Mouse (Mus musculus): ENCODE results near the gene Olfr681. TPM values are rescaled to one million over a fixed set of nuclear protein-coding genes. Genes with fewer than 3 reads are reported as not detected.
"Not testable (repeated sequence)": the region's sequence is repeated elsewhere in the genome, so short reads cannot be mapped to it uniquely, and the experiment has no call there.

The Olfr681 gene
- not detected in 2 replicates for polyA plus RNA-seq (2015; fragmentation: Nextera tagmentation; extraction: Ambion mirVana)

GRCm38 (mm10) chr7:105116536-105116935 lies at the start of gene Olfr681:
TSS of gene Olfr681 (plus strand) at chr7:105116836.
- H3K9ac ChIP-seq: no peak within 1 kb of the TSS
- H3K27me3 ChIP-seq (replicated peaks): no peaks in the 10 kb centered on the region
- no peaks in the 10 kb centered on the region for H3K4me1 ChIP-seq (replicated peaks)
- H3K27ac ChIP-seq: no peak within 1 kb of the TSS
- H3K36me3 ChIP-seq: no peaks in the 10 kb centered on the region
- no peak for ATAC-seq
- H3K4me2 ChIP-seq (replicated peaks): no peak within 1 kb of the TSS
- H3K9me3 ChIP-seq: no peaks in the 10 kb centered on the region
- H3K4me3 ChIP-seq (replicated peaks): no peak within 1 kb of the TSS

- Histone ChIP-seq H3K4me1 (replicated peaks) (no peaks in the 10 kb centered on the region), H3K4me3 (replicated peaks) (no peak within 1 kb of the TSS), H3K9me3 (no peaks in the 10 kb centered on the region), H3K27me3 (replicated peaks) (no peaks in the 10 kb centered on the region), H3K27ac (no peak within 1 kb of the TSS), H3K36me3 (no peaks in the 10 kb centered on the region), H3K9ac (no peak within 1 kb of the TSS), H3K4me2 (replicated peaks) (no peak within 1 kb of the TSS)
- 45% methylated on average over 1 of the region's 1 CpGs for WGBS
- no peak for ATAC-seq
These were observed 35.7 kb upstream of the Olfr681 start, which contains the start of gene Olfr679 for GRCm38 (mm10) chr7:105080905-105081304. TSS of gene Olfr679 (plus strand) at chr7:105081205.

GRCm38 (mm10) chr7:105092717-105093116 lies 23.9 kb upstream of the Olfr681 start, which contains the start of gene Olfr680-ps1:
TSS of gene Olfr680-ps1 (minus strand) at chr7:105092817.
- H3K9ac ChIP-seq; H3K4me3 ChIP-seq (replicated peaks); H3K27me3 ChIP-seq (replicated peaks); H3K27ac ChIP-seq; ATAC-seq; H3K9me3 ChIP-seq; H3K4me1 ChIP-seq (replicated peaks); H3K4me2 ChIP-seq (replicated peaks); H3K36me3 ChIP-seq: not testable (repeated sequence)

- 61% methylated on average over 2 of the region's 2 CpGs for WGBS
- Histone ChIP-seq H3K9me3 (no peaks in the 10 kb centered on the region), H3K9ac (no peak overlapping the region), H3K27me3 (replicated peaks) (no peaks in the 10 kb centered on the region), H3K4me1 (replicated peaks) (no peaks in the 10 kb centered on the region), H3K36me3 (no peaks in the 10 kb centered on the region), H3K4me3 (replicated peaks) (no peak overlapping the region), H3K27ac (no peak overlapping the region), H3K4me2 (replicated peaks) (no peak overlapping the region)
- ATAC-seq: no peak
These were observed 24.6 kb downstream of the Olfr681 start for GRCm38 (mm10) chr7:105141275-105141674.

GRCm38 (mm10) chr7:105146912-105147311 lies 30.3 kb downstream of the Olfr681 start, which contains the start of gene Olfr683:
TSS of gene Olfr683 (minus strand) at chr7:105147012.
- WGBS: 69% methylated on average over 1 of the region's 1 CpGs

GRCm38 (mm10) chr7:105163553-105163952 lies 46.9 kb downstream of the Olfr681 start, which contains the start of gene Olfr684:
TSS of gene Olfr684 (minus strand) at chr7:105163653.
- H3K27ac ChIP-seq: no peak within 1 kb of the TSS
- no peaks in the 10 kb centered on the region for H3K4me1 ChIP-seq (replicated peaks)
- no peaks in the 10 kb centered on the region for H3K9me3 ChIP-seq
- H3K4me2 ChIP-seq (replicated peaks): no peak within 1 kb of the TSS
- H3K4me3 ChIP-seq (replicated peaks): no peak within 1 kb of the TSS
- no peak for ATAC-seq
- H3K27me3 ChIP-seq (replicated peaks): no peaks in the 10 kb centered on the region
- H3K9ac ChIP-seq: no peak within 1 kb of the TSS
- H3K36me3 ChIP-seq: no peaks in the 10 kb centered on the region
- 76% methylated on average over 1 of the region's 1 CpGs for WGBS

More at GRCm38 (mm10) chr7:105146912-105147311, 30.3 kb downstream of the Olfr681 start, which contains the start of gene Olfr683:
- H3K4me1 ChIP-seq (replicated peaks): no peaks in the 10 kb centered on the region
- H3K36me3 ChIP-seq: no peaks in the 10 kb centered on the region
- no peaks in the 10 kb centered on the region for H3K27me3 ChIP-seq (replicated peaks)
- ATAC-seq: no peak
- H3K4me3 ChIP-seq (replicated peaks): no peak within 1 kb of the TSS
- H3K9ac ChIP-seq: no peak within 1 kb of the TSS
- no peak within 1 kb of the TSS for H3K4me2 ChIP-seq (replicated peaks)
- no peak within 1 kb of the TSS for H3K27ac ChIP-seq
- no peaks in the 10 kb centered on the region for H3K9me3 ChIP-seq

GRCm38 (mm10) chr7:105170773-105171172 lies 54.1 kb downstream of the Olfr681 start:
- H3K9me3 ChIP-seq: no peaks in the 10 kb centered on the region
- ATAC-seq: no peak
- no peak overlapping the region for H3K4me2 ChIP-seq (replicated peaks)
- H3K36me3 ChIP-seq: no peaks in the 10 kb centered on the region
- no peak overlapping the region for H3K9ac ChIP-seq
- no peaks in the 10 kb centered on the region for H3K4me1 ChIP-seq (replicated peaks)
- 49% methylated on average over 4 of the region's 4 CpGs for WGBS
- H3K27ac ChIP-seq: no peak overlapping the region
- H3K4me3 ChIP-seq (replicated peaks): no peak overlapping the region
- H3K27me3 ChIP-seq (replicated peaks): no peaks in the 10 kb centered on the region

Other genes starting within 250 kb of the Olfr681 start
- not detected in 2 replicates for gene Olfr665, start 238.8 kb upstream of the Olfr681 start, polyA plus RNA-seq (2015; fragmentation: Nextera tagmentation; extraction: Ambion mirVana)
- gene Olfr666, start 220.9 kb upstream of the Olfr681 start, polyA plus RNA-seq (2015; fragmentation: Nextera tagmentation; extraction: Ambion mirVana): not detected in 2 replicates
- not detected in 2 replicates for gene Olfr667, start 195.4 kb upstream of the Olfr681 start, polyA plus RNA-seq (2015; fragmentation: Nextera tagmentation; extraction: Ambion mirVana)
- gene Olfr668, start 188.8 kb upstream of the Olfr681 start, polyA plus RNA-seq (2015; fragmentation: Nextera tagmentation; extraction: Ambion mirVana): not detected in 2 replicates
- not detected in 2 replicates for gene Olfr669, start 182.6 kb upstream of the Olfr681 start, polyA plus RNA-seq (2015; fragmentation: Nextera tagmentation; extraction: Ambion mirVana)
- gene Olfr670, start 154.2 kb upstream of the Olfr681 start, polyA plus RNA-seq (2015; fragmentation: Nextera tagmentation; extraction: Ambion mirVana): not detected in 2 replicates
- not detected in 2 replicates for gene Olfr671, start 137.7 kb upstream of the Olfr681 start, polyA plus RNA-seq (2015; fragmentation: Nextera tagmentation; extraction: Ambion mirVana)
- not detected in 2 replicates for gene Olfr672, start 114.8 kb upstream of the Olfr681 start, polyA plus RNA-seq (2015; fragmentation: Nextera tagmentation; extraction: Ambion mirVana)
- not detected in 2 replicates for gene Olfr675, start 88.4 kb upstream of the Olfr681 start, polyA plus RNA-seq (2015; fragmentation: Nextera tagmentation; extraction: Ambion mirVana)
- not detected in 2 replicates for gene Olfr676, start 84.1 kb upstream of the Olfr681 start, polyA plus RNA-seq (2015; fragmentation: Nextera tagmentation; extraction: Ambion mirVana)
- not detected in 2 replicates for gene Olfr677, start 65.5 kb upstream of the Olfr681 start, polyA plus RNA-seq (2015; fragmentation: Nextera tagmentation; extraction: Ambion mirVana)
- not detected in 2 replicates for gene Olfr678, start 52.4 kb upstream of the Olfr681 start, polyA plus RNA-seq (2015; fragmentation: Nextera tagmentation; extraction: Ambion mirVana)
- not detected in 2 replicates for gene Olfr679, start 35.6 kb upstream of the Olfr681 start, polyA plus RNA-seq (2015; fragmentation: Nextera tagmentation; extraction: Ambion mirVana)
- not detected in 2 replicates for gene Olfr680-ps1, start 24.0 kb upstream of the Olfr681 start, polyA plus RNA-seq (2015; fragmentation: Nextera tagmentation; extraction: Ambion mirVana)
- gene Olfr683, start 30.2 kb downstream of the Olfr681 start, polyA plus RNA-seq (2015; fragmentation: Nextera tagmentation; extraction: Ambion mirVana): not detected in 2 replicates
- not detected in 2 replicates for gene Olfr684, start 46.8 kb downstream of the Olfr681 start, polyA plus RNA-seq (2015; fragmentation: Nextera tagmentation; extraction: Ambion mirVana)
- gene Olfr685, start 69.2 kb downstream of the Olfr681 start, polyA plus RNA-seq (2015; fragmentation: Nextera tagmentation; extraction: Ambion mirVana): not detected in 2 replicates
- gene Olfr686, start 90.6 kb downstream of the Olfr681 start, polyA plus RNA-seq (2015; fragmentation: Nextera tagmentation; extraction: Ambion mirVana): not detected in 2 replicates
- gene Olfr688, start 171.3 kb downstream of the Olfr681 start, polyA plus RNA-seq (2015; fragmentation: Nextera tagmentation; extraction: Ambion mirVana): not detected in 2 replicates
- not detected in 2 replicates for gene Olfr689, start 194.3 kb downstream of the Olfr681 start, polyA plus RNA-seq (2015; fragmentation: Nextera tagmentation; extraction: Ambion mirVana)
- not detected in 2 replicates for gene Olfr690, start 217.3 kb downstream of the Olfr681 start, polyA plus RNA-seq (2015; fragmentation: Nextera tagmentation; extraction: Ambion mirVana)
- not detected in 2 replicates for gene Olfr691, start 225.4 kb downstream of the Olfr681 start, polyA plus RNA-seq (2015; fragmentation: Nextera tagmentation; extraction: Ambion mirVana)

All from intestine, embryonic 15.5 days (tissue).